Mouse (Mus musculus) B cell, adult 2 months (primary cell): ENCODE results near the gene Ptprm.

Experiments used
- DNase-seq, 2 experiments: peaks; one replicate each; pipeline ENCODE4 v3.0.0; 2022

The Ptprm gene

GRCm38 (mm10) chr17:66707684-66708083 is 646.6 kb downstream of the Ptprm start:
- no peak for DNase-seq

- DNase-seq, result no peak
Observed at GRCm38 (mm10) chr17:66701358-66702184, 652.7 kb downstream of the Ptprm start.

GRCm38 (mm10) chr17:66699896-66700295 is 654.4 kb downstream of the Ptprm start:
- DNase-seq, result no peak

- DNase-seq, result no peak
Observed at GRCm38 (mm10) chr17:66697650-66698049, 656.6 kb downstream of the Ptprm start.

GRCm38 (mm10) chr17:66696531-66697172 is 657.6 kb downstream of the Ptprm start:
- no peak for DNase-seq

- DNase-seq, result no peak
Observed at GRCm38 (mm10) chr17:66694326-66694725, 659.9 kb downstream of the Ptprm start.

GRCm38 (mm10) chr17:66693676-66694304 is 660.5 kb downstream of the Ptprm start:
- no peak for DNase-seq

GRCm38 (mm10) chr17:66692941-66693675 is 661.1 kb downstream of the Ptprm start:
- DNase-seq, result no peak

- no peak for DNase-seq
Observed at GRCm38 (mm10) chr17:66688179-66688578, 666.1 kb downstream of the Ptprm start.

GRCm38 (mm10) chr17:66687543-66687942 is 666.7 kb downstream of the Ptprm start:
- no peak for DNase-seq

- DNase-seq, result no peak
Observed at GRCm38 (mm10) chr17:66686701-66687489, 667.4 kb downstream of the Ptprm start.

- no peak for DNase-seq
Observed at GRCm38 (mm10) chr17:66683411-66683810, 670.8 kb downstream of the Ptprm start.

GRCm38 (mm10) chr17:66680662-66681061 is 673.6 kb downstream of the Ptprm start:
- DNase-seq, result peak; percentile 17 to 20

- no peak for DNase-seq
Observed at GRCm38 (mm10) chr17:66674667-66675066, 679.6 kb downstream of the Ptprm start.

- DNase-seq, result no peak
Observed at GRCm38 (mm10) chr17:66671715-66672230, 682.5 kb downstream of the Ptprm start.

GRCm38 (mm10) chr17:66671287-66671686 is 683.0 kb downstream of the Ptprm start:
- DNase-seq, result no peak

- DNase-seq, result no peak
Observed at GRCm38 (mm10) chr17:66665791-66666190, 688.5 kb downstream of the Ptprm start.

- no peak for DNase-seq
Observed at GRCm38 (mm10) chr17:66665201-66665756, 689.0 kb downstream of the Ptprm start.

- DNase-seq, result no peak
Observed at GRCm38 (mm10) chr17:66664796-66665195, 689.5 kb downstream of the Ptprm start.

GRCm38 (mm10) chr17:66659242-66659641 is 695.0 kb downstream of the Ptprm start:
- no peak for DNase-seq

- DNase-seq, result no peak
Observed at GRCm38 (mm10) chr17:66637951-66638722, 716.1 kb downstream of the Ptprm start.
